Mouse (Mus musculus) layer of hippocampus, postnatal 10 days (tissue): ENCODE data around the gene Clec16a. TPM values are rescaled to one million over a fixed set of nuclear protein-coding genes. Genes with fewer than 3 reads are reported as not detected.

Experiments used
- DNase-seq, 2 experiments: peaks; one replicate each; pipeline ENCODE4 v3.0.0; 2021; ENCODE audit warnings: low spot score in 2 of 2
- total RNA-seq, 2 experiments: library from RNA; stranded (reverse); gene quantifications; 2 replicates each; pipeline ENCODE4 v1.2.3; 2021

The Clec16a gene
- total RNA-seq, 2 experiments from 2014 or later, result 66.8 to 71.6 TPM

GRCm38 (mm10) chr16:10756168-10756567 lies 211.0 kb downstream of the Clec16a start:
- DNase-seq, result no peak

GRCm38 (mm10) chr16:10761182-10761581 lies 216.0 kb downstream of the Clec16a start:
- no peak for DNase-seq

GRCm38 (mm10) chr16:10762569-10763180 lies 217.5 kb downstream of the Clec16a start:
- no peak for DNase-seq

GRCm38 (mm10) chr16:10763540-10764264 lies 218.6 kb downstream of the Clec16a start:
- DNase-seq, result no peak

GRCm38 (mm10) chr16:10764323-10764722 lies 219.2 kb downstream of the Clec16a start:
- DNase-seq, result no peak

GRCm38 (mm10) chr16:10767158-10767557 lies 222.0 kb downstream of the Clec16a start:
- DNase-seq, result peak; percentile 67 to 70

GRCm38 (mm10) chr16:10768821-10769220 lies 223.7 kb downstream of the Clec16a start:
- DNase-seq, result no peak

- no peak for DNase-seq
Measured at GRCm38 (mm10) chr16:10769661-10770060, 224.5 kb downstream of the Clec16a start.

GRCm38 (mm10) chr16:10770531-10771325 lies 225.6 kb downstream of the Clec16a start:
- DNase-seq, result no peak

GRCm38 (mm10) chr16:10771769-10772510 lies 226.8 kb downstream of the Clec16a start:
- DNase-seq, result no peak

GRCm38 (mm10) chr16:10773543-10773942 lies 228.4 kb downstream of the Clec16a start:
- no peak for DNase-seq

GRCm38 (mm10) chr16:10774726-10775125 lies 229.6 kb downstream of the Clec16a start:
- no peak for DNase-seq

GRCm38 (mm10) chr16:10776322-10776721 lies 231.2 kb downstream of the Clec16a start:
- no peak for DNase-seq

- DNase-seq, result no peak
Measured at GRCm38 (mm10) chr16:10777579-10778160, 232.5 kb downstream of the Clec16a start.

GRCm38 (mm10) chr16:10780631-10781120 lies 235.5 kb downstream of the Clec16a start:
- no peak for DNase-seq

GRCm38 (mm10) chr16:10781862-10782371 lies 236.8 kb downstream of the Clec16a start:
- no peak for DNase-seq

GRCm38 (mm10) chr16:10782377-10783151 lies 237.4 kb downstream of the Clec16a start:
- no peak for DNase-seq

GRCm38 (mm10) chr16:10783152-10783434 lies 238.0 kb downstream of the Clec16a start:
- DNase-seq, result no peak

GRCm38 (mm10) chr16:10783451-10783850 lies 238.3 kb downstream of the Clec16a start:
- DNase-seq, result no peak
